Mouse (Mus musculus) C2C12 (cell line): ENCODE data around the gene Tspan10. TPM values are rescaled to one million over a fixed set of nuclear protein-coding genes. Genes with fewer than 3 reads are reported as not detected.
A peak's percentile ranks its signal among the peaks of the same experiment; 100 is the strongest.

Experiments
- H3K27me3 ChIP-seq: one replicate; pipeline ENCODE4 v1.6.1; 2011; ENCODE audit not compliant: control insufficient read depth, insufficient read depth, insufficient read length
- H3K36me3 ChIP-seq: one replicate; pipeline ENCODE4 v1.6.1; 2011; ENCODE audit not compliant: control insufficient read depth, insufficient read depth
- H3K4me3 ChIP-seq: one replicate; pipeline ENCODE4 v1.5.1; 2011; ENCODE audit warnings: mild to moderate bottlenecking, control low read depth; ENCODE audit not compliant: poor library complexity, insufficient read depth, severe bottlenecking
- H3K79me2 ChIP-seq: one replicate; pipeline ENCODE4 v1.6.1; 2011; ENCODE audit not compliant: control insufficient read depth, insufficient read depth
- H3K79me3 ChIP-seq: one replicate; pipeline ENCODE4 v1.6.1; 2011; ENCODE audit warnings: low read depth, control low read depth
- H3ac ChIP-seq: one replicate; pipeline ENCODE3; 2011; ENCODE audit warnings: low read depth; ENCODE audit not compliant: control insufficient read depth, insufficient read length
- CEBPB ChIP-seq: IDR thresholded peaks from one replicate; pipeline ENCODE4 v1.6.1; 2011; ENCODE audit warnings: low read depth, mild to moderate bottlenecking, control low read depth, moderate library complexity
- CTCF ChIP-seq: IDR thresholded peaks from one replicate; pipeline ENCODE4 v1.5.1; 2011; ENCODE audit not compliant: control insufficient read depth, insufficient read depth, insufficient read length
- FOSL1 ChIP-seq: IDR thresholded peaks from one replicate; pipeline ENCODE4 v1.8.0; 2011; ENCODE audit warnings: mild to moderate bottlenecking, low read length; ENCODE audit not compliant: poor library complexity, insufficient read depth, severe bottlenecking
- MAX ChIP-seq: IDR thresholded peaks from one replicate; pipeline ENCODE4 v1.6.1; 2011; ENCODE audit warnings: mild to moderate bottlenecking, control low read depth
- MYOD1 ChIP-seq: IDR thresholded peaks from one replicate; pipeline ENCODE4 v1.6.1; 2011; ENCODE audit warnings: low read depth; ENCODE audit not compliant: control insufficient read depth, insufficient read length
- MYOG ChIP-seq: IDR thresholded peaks from one replicate; pipeline ENCODE4 v1.6.1; 2011; ENCODE audit not compliant: control insufficient read depth, insufficient read length; ENCODE audit errors: extremely low read depth
- USF1 ChIP-seq: IDR thresholded peaks from one replicate; pipeline ENCODE4 v1.6.1; 2011; ENCODE audit warnings: low read depth, mild to moderate bottlenecking, control low read depth, moderate library complexity
- polyA plus RNA-seq: library from polyadenylated mRNA; unstranded; fragments of >200 nt; fragmentation: generic; extraction: Trizol; gene quantifications from one replicate; pipeline ENCODE4 v1.2.1, GENCODE M21; 2012; ENCODE audit warnings: missing spikeins

The Tspan10 gene
- polyA plus RNA-seq, 1 experiment = 0.02 TPM

DNA sequence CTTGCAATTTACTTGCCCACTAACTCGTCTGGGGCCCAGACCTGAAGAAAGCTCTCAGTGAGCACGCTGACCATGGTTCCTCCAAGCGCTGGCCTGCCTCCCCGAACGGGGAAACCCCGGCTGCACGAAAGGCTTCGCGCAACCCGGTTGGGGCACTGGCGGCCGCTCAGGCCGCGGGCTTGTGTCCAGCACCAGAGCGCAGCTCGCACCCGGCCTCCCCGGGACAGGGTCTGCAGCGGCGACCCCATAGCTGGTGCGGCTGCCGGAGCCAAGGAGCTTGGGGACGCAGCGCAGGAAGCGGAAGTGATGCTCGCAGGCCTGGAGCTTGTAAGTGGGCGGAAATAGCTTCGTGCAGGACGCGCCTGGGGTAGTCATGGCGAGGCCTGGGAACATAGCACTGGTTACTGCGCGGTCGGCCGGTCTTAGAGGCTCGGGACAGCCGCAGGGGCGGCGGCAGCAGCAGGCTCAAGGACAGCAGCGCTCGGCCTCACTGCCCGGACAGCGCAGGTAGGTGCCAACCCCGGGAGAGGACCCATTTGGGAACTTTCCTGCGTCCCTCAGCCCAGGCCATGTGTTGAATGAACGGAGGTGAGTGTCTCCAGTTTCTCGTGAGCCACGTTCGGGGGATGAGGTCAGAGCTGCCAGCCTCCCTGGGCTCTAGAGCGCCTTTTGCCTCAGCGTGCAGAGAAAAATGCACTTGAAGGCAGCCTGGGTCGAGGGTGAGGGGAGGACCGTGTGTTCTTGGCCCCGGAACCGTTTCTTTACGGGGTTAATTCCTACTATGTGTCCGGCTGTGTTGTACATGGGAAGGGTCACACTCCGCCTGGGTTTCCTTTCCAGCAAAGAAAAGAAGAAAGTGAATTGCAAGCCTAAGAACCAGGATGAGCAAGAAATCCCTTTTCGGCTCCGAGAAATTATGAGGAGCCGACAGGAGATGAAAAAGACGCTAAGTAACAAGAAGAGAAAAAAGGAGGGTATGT, 15.6 kb downstream of the Tspan10 start, which contains the start of the genes Oxld1 and Ccdc137:
Gene Oxld1, minus strand, starts transcription at position 297 of the 980 bp plus-strand sequence.
Gene Ccdc137, plus strand, starts transcription at position 344 of the 980 bp plus-strand sequence.
- peak within 1 kb of the TSS; percentile 88 for H3ac ChIP-seq
- no peaks in the 10 kb centered on the region for H3K27me3 ChIP-seq
- H3K36me3 ChIP-seq = peaks cover 37% of the 10 kb centered on the region
- TF ChIP-seq MAX = peak; percentile 68
- TF ChIP-seq CTCF = no peak
- H3K79me3 ChIP-seq = peaks cover 25% of the 10 kb centered on the region
- H3K79me2 ChIP-seq = peaks cover 51% of the 10 kb centered on the region
- peak within 1 kb of the TSS; percentile 94 for H3K4me3 ChIP-seq

DNA sequence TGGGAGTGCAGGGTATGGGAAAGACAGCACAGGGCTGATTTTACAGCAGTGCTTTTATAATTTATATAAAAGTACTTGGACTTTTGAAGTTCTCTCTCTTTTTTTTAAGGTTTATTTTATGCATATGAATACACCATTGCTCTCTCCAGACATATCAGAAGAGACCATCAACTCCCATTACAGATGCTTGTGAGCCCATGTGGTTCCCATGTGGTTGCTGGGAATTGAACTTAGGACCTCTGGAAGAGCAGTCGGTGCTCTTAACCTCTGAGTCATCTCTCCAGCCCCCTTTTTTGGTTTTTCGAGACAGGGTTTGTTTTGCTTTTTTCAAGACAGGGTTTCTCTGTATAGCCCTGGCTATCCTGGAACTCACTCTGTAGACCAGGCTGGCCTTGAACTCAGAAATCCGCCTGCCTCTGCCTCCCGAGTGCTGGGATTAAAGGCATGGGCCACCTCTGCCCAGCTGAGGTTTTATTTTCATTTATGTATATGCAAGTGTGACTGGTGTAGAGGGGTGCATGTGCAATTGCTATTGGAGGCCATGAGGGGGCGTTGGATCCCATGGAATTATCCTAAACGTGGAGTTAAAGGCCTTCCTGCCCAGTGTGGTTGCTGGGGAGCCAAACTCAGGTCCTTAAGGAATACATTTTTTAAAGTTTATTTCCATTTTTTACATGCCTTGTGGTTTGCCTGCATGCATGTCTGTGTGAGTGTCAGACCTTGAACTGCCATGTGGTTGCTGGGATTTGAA, 16.6 kb downstream of the Tspan10 start:
- peak overlapping the region; percentile 94 for H3K4me3 ChIP-seq
- peaks cover 51% of the 10 kb centered on the region for H3K79me2 ChIP-seq
- H3ac ChIP-seq = peak overlapping the region; percentile 84
- peaks cover 46% of the 10 kb centered on the region for H3K36me3 ChIP-seq
- TF ChIP-seq MAX = no peak
- TF ChIP-seq CTCF = no peak
- TF ChIP-seq FOSL1 = no peak
- TF ChIP-seq MYOD1 = no peak
- TF ChIP-seq CEBPB = no peak
- TF ChIP-seq MYOG = no peak
- no peak for TF ChIP-seq USF1
- H3K27me3 ChIP-seq = no peaks in the 10 kb centered on the region
- H3K79me3 ChIP-seq = peaks cover 25% of the 10 kb centered on the region

DNA sequence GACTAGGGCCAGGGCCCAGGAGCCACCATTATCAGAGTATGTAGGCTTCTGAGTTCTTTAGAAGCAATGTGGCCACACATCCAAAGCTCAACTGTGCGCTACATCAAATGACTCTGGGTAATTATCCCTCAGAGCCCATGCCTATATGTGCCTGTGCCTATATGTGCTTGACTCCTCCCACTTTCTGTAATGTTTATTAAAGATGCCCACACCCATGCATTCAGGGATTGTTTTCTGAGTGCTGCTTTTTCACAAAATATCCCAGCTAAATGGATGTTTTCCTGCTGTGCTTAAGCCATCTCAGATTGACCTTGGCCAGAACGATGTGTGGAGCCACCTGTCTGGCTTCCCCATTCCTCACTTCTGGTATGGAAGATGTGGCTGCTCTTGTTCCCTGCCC, 21.1 kb downstream of the Tspan10 start:
- H3K36me3 ChIP-seq = peaks cover 46% of the 10 kb centered on the region
- peaks cover 52% of the 10 kb centered on the region for H3K79me2 ChIP-seq
- peaks cover 40% of the 10 kb centered on the region for H3K79me3 ChIP-seq
- H3K27me3 ChIP-seq = no peaks in the 10 kb centered on the region
- H3ac ChIP-seq = no peak overlapping the region
- TF ChIP-seq FOSL1 (no peak), CTCF (no peak), CEBPB (no peak), MYOD1 (no peak), USF1 (no peak), MYOG (no peak), MAX (no peak)
- no peak overlapping the region for H3K4me3 ChIP-seq

DNA sequence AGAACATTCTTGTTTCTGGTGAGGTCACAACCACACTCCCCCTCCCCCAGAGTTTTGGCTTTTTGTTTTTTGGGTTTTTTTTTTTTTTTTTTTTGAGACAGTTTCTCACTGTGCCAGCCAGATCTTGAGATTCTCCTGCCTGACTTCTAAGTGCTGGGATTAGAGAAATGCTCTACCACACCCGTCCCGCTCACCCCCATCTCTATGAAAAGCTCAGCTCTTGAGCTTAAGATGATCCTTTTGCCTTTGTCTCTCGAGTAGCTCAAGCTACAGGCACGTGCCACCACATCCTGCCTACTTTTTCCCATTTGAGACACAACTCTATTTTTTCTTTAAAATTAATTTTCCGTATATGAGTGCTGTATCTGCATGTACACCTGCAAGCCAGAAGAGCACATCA, 21.9 kb downstream of the Tspan10 start:
- no peak for TF ChIP-seq MYOG
- no peak for TF ChIP-seq MYOD1
- TF ChIP-seq CTCF = no peak
- TF ChIP-seq CEBPB = no peak
- TF ChIP-seq FOSL1 = no peak
- TF ChIP-seq MAX = no peak
- no peak for TF ChIP-seq USF1
- Histone ChIP-seq H3K79me3 (peaks cover 38% of the 10 kb centered on the region), H3K27me3 (no peaks in the 10 kb centered on the region), H3K4me3 (no peak overlapping the region), H3ac (no peak overlapping the region), H3K36me3 (peaks cover 47% of the 10 kb centered on the region), H3K79me2 (peaks cover 52% of the 10 kb centered on the region)

DNA sequence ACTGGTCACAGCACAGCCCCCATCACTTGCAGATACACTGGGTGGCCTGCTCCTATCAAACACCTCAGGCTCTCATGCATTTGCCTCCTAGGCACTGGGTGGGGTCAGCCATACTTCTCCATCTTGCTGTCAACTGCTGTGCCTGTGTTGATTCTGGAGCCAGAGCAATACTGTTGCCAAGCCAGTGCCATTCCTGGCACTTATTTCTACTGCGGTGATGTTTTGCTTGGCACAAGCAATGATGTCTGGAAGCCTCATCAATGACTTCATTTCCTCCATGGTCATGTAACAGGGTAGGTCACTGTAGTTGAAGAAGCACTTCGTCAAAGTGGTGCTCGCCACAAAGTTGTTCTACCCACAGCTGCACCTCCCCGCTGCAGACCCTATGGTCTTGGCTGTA, 23.1 kb downstream of the Tspan10 start:
- peaks cover 33% of the 10 kb centered on the region for H3K79me3 ChIP-seq
- no peak overlapping the region for H3ac ChIP-seq
- peak overlapping the region; percentile 94 for H3K4me3 ChIP-seq
- TF ChIP-seq MAX = no peak
- TF ChIP-seq MYOD1 = no peak
- TF ChIP-seq CTCF = no peak
- no peak for TF ChIP-seq USF1
- TF ChIP-seq MYOG = no peak
- TF ChIP-seq FOSL1 = no peak
- TF ChIP-seq CEBPB = no peak
- peaks cover 50% of the 10 kb centered on the region for H3K36me3 ChIP-seq
- peaks cover 41% of the 10 kb centered on the region for H3K79me2 ChIP-seq
- H3K27me3 ChIP-seq = no peaks in the 10 kb centered on the region
